Mouse (Mus musculus): ENCODE results near the gene Zfp90.

Gene Zfp90

GRCm38 (mm10) chr8:106432954-106433570 lies 17.9 kb downstream of the Zfp90 start:
- in situ Hi-C loops (cut with MboI): no loop called here

GRCm38 (mm10) chr8:106433667-106434066 lies 18.5 kb downstream of the Zfp90 start:
- in situ Hi-C loops (cut with MboI): no loop called here

- in situ Hi-C loops (cut with MboI): no loop called here
Observed at GRCm38 (mm10) chr8:106437781-106438180, 22.7 kb downstream of the Zfp90 start.

GRCm38 (mm10) chr8:106440146-106440545 lies 25.0 kb downstream of the Zfp90 start:
- in situ Hi-C loops (cut with MboI): no loop called here

- in situ Hi-C loops (cut with MboI): no loop called here
Observed at GRCm38 (mm10) chr8:106442740-106443139, 27.6 kb downstream of the Zfp90 start.

GRCm38 (mm10) chr8:106451301-106452085 lies 36.4 kb downstream of the Zfp90 start:
- in situ Hi-C loops (cut with MboI): no loop called here

GRCm38 (mm10) chr8:106452701-106453481 lies 37.8 kb downstream of the Zfp90 start:
- in situ Hi-C loops (cut with MboI): no loop called here

- in situ Hi-C loops (cut with MboI): no loop called here
Observed at GRCm38 (mm10) chr8:106454036-106454435, 38.9 kb downstream of the Zfp90 start.

- in situ Hi-C loops (cut with MboI): no loop called here
Observed at GRCm38 (mm10) chr8:106462131-106462530, 47.0 kb downstream of the Zfp90 start.

GRCm38 (mm10) chr8:106463795-106464194 lies 48.7 kb downstream of the Zfp90 start:
- in situ Hi-C loops (cut with MboI): no loop called here

- in situ Hi-C loops (cut with MboI): no loop called here
Observed at GRCm38 (mm10) chr8:106469485-106469884, 54.4 kb downstream of the Zfp90 start.

- in situ Hi-C loops (cut with MboI): no loop called here
Observed at GRCm38 (mm10) chr8:106474001-106474400, 58.9 kb downstream of the Zfp90 start.

Measured in mature B cell (primary cell).